Mouse (Mus musculus) fat pad, adult 2 months (tissue): ENCODE results near the gene Gm17606.
"Not testable (repeated sequence)": the region's sequence is repeated elsewhere in the genome, so short reads cannot be mapped to it uniquely, and the experiment has no call there.

ENCODE experiments used
- DNase-seq: peaks from one replicate; pipeline ENCODE4 v3.0.0-alpha.2; 2011; ENCODE audit warnings: low read depth, low spot score; ENCODE audit errors: extremely low read depth

The Gm17606 gene

DNA sequence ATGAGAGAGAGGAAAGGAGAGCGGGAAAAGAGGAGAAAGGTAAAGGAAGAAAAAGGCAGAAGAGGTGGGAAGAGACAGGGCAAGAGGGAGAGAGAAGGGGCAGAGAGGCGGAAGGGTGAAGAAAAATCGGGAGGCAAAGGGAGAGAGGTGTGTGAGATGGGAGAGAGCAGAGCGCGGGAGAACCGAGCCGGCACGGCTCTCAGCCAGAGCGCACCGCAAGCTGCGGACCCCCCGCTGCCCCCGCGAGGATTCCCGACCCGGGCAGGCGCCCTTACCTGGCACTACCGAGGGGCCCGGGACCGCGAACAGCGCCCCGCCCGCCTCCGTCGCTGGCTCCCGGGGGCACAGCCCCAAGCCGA is at the start of gene Gm17606:
Gene Gm17606, plus strand, starts transcription at position 7 of the 359 bp plus-strand sequence.
- no peak for DNase-seq

DNA sequence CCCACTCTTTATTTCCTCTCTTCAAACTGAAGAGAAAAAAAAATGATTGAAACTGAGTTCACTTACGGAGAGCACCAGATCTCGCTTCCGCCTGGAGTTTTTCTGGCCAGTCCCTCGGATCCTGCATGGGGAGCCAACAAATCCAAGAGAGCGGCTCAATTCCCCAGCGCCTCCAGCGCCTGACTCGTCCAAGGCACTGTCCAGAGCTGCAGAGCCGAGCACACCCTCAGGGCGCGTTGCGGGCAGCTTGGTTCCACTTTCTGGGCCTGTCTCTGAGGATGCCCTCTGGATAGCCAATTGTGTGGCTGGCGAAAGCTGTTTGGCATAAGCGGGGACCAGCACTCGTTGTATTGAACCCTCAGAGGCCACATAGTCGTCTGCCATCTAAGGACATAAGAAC is 49.7 kb upstream of the Gm17606 start:
- DNase-seq, result no peak

DNA sequence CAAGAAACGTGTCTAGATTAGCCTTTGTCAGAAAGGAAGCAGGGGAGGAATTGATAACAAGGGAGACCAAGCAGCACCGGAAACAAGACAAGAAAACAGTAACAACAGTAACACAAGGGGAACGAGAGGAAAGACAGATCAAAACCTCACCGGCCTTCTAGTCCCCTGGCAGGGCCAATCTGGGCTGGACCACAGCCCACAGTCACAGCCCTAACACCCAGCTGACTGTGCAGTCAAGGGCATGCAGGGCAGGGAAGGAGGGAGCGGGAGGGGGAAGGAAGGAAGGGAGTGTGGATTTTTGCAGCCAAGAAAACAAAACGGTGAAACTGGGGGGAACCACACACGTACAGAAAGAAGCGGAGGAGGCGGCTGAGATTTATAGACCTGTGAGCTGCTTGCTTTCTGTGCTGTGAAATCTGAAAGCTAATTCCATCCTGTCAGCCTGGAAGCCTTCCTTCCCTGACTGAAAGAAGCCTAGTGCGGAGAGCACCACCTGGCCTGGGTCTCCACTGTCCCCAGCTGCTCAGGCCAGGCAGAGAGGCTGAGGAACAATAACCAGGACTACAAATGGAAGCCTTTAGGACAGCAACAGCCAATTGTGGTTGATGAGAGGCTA is 48.3 kb upstream of the Gm17606 start:
- DNase-seq, result no peak

DNA sequence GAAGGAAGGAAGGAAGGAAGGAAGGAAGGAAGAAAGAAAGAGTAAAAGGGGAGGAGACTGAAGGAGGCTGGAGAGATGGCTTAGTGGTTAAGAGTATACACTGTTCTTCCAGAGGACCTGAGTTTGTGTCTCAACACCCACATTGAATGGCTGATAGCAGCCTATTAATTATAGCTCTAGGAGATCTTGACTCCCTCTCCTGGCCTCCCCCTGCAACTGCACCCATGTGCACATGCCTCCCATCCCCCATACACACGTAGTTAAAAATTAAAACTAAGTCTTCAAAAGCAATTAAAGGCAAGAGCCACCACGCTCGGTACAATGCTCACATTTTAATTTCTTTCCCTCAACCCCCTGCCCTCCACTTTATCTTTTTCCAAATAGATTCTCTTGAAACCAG is 46.7 kb upstream of the Gm17606 start:
- DNase-seq, result no peak

DNA sequence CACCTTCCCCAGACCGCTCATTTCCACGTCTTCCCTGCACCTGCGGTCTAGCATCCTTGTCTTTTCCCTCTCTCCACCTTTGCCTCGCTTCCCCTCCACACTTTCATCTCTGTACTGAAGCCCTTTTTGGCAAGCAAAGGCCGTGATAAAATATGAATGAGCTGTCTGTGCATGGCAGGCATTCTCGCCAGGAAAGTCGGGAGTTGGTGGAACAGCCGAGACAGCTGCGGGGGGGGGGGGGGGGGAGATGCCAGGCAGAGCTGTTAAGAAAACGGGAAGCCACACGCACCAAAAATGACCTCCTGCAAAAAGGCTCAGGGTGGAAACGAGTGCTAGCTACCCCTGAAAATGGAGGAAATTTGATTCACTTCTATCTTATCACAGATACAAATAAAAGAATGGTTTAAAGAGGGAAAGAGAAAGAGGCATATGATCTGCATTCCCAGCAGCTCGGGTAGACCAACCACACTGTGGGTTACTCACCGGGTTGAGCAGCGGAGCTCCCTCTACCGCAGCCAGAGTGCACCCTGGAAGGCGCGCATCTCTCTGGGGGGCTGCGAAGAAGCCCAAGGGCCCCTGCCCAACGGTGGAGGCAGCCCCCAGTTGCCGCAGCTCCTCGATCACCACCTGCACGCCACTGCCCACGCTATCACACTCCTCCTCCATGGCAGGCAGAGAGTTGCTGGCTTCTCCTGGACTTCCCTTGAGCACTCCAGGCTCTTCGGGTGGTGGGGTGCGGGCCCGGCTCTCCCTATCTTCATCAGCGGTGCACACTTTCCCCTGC is 45.9 kb upstream of the Gm17606 start:
- DNase-seq, result no peak

DNA sequence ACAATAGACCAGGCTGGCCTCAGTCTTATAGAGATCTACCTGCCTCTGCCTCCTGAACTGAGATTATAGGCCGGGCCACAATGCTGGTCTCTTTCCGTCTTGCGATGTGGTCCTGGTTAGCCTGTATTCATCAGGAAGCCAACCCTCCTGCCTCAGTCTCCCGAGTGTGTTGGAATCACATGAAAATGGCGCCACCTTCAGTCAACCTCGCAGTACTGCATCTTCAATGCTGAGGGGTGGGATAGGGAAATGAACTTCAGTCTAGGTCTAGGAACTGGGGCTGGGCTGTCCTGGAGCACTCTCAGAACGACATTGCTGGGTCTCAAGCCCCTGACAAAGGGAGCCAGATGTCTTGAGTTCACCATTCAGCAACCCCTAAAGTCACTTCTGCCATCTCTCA is 43.7 kb upstream of the Gm17606 start:
- DNase-seq, result no peak

DNA sequence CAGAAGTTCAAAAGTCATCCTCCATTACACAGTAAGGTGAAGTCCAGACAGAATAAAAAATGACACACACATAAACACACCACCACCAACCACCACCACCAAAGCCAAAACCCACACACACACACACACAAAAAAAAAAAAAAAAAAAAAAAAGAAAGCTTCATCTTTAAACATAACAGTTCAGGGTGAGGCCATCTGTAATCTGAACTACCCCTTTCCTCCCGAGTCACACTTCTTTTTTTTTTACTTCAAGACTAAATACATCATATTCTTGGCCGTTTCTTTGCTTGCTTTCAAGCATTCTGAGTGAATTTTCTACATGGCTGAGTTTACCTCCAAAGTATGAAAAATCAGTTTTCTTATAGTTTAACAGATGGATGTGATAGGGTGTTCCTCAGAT is 39.2 kb upstream of the Gm17606 start:
- DNase-seq, result no peak

DNA sequence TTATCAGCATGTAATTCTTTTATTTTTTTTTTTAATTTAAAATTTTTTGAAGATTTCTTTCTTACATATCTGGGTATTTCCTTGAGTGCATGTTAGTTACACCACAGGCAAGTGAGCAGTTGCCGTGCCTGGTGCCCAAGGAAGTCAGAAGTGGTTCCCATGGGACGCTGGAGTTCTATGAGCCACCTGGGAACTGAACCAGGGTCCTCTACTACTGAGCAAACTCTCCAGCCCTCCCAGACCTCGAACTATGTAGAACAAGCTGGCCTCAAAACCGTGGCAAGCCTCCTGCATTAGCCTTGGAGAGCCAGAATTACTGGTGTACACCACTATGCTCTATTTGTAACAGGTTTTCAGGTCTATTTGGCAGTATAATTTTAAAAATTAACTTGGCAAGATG is 38.1 kb upstream of the Gm17606 start:
- DNase-seq, result no peak

DNA sequence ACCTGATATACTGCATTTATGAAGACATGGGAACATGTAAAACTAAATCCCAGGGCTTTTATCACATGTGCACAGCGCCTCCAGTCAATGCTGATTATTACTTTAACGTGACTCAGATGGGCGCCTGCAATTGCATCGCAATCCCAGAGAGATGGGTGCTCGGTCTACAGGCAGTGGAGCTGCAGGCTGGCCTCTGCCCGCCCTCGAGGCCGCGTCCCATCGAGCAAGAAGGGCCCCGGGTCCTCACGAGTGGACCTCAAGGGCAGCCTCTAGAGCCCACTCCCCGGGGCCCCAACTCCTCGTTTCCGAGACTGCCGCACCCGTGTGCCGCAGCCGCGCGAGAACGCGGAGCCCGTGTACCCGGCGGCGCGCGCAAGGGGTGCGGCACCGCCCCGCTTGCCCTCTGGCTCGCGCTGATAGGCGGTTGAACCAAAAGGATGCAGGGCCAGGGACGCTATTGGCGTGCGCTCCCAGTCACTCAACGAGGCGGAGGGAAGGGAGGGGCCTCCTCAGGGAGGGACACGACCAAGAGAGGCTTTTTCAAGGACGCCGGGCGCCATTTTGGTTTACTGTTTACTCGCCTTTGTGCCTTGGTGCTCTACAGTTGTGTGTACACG is 37.6 kb upstream of the Gm17606 start:
- peak; percentile 66 for DNase-seq

DNA sequence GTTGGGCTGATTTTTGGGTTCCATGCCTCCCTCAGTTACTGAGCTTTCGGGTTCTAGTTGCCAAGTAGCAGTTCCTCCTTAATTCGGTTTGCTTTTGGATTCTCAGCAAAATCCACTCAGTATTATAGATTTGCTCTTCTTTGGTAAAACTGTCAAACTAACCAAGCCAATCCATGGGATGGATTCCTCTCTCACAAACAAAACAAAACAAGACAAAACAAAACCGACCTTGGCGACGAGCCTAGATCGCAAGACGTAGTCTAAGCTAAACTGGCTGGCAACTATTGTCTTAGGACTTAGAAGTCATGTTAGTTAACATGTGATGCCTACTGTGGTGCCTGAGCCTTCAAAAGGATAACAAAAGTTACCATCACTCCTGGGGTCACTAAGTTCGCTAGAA is 37.1 kb upstream of the Gm17606 start:
- no peak for DNase-seq

DNA sequence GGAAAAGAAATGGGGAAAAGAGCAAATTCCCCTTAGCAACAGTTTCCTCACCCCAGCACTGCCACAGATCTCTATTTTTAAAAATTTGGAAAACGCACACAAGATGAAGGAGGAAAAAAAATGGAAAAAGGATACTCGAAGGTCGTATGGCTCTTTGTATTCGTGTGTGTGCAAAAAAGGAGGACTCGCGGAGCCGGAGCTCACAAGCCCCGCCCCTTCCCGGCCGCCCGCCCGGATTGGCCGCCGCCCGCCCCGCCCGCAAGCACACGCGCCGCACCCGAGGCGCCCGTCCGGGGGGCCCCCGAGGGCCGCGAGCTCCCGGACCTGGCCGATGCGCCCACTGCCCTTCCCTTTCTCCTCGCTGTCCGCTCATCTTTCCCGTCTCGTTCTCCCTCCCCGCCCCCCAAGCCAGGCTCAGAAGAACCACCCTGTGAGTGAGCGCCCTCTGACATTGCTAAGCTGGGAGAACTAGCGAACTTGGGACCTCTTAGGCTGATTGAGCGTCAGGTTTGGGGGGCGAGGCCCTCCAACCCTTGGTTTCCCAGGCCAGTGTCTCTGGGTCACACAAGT is 34.9 kb upstream of the Gm17606 start, which contains the start of gene 4931414P19Rik:
Gene 4931414P19Rik, minus strand, starts transcription at position 242 of the 570 bp plus-strand sequence.
- DNase-seq, result no peak

DNA sequence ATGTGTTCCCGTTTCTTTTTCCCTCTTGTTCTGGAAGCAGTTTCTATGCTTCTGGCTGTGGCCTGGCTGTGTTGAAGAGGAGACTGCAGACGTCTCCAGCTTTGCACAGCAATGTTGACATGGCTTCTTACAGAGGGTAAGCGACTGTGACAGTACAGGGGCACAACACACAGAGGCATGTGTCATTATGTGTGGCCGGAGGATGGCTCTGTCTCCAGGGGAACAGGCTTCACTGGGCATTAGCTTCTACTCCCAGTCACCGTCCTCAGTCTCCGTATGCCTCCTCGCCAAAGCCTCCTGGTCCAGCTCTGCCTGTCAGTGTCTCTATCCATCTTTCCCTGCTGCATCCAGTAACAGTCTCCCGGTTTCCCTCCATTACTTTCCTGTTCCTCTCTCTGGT is 33.5 kb upstream of the Gm17606 start:
- no peak for DNase-seq

DNA sequence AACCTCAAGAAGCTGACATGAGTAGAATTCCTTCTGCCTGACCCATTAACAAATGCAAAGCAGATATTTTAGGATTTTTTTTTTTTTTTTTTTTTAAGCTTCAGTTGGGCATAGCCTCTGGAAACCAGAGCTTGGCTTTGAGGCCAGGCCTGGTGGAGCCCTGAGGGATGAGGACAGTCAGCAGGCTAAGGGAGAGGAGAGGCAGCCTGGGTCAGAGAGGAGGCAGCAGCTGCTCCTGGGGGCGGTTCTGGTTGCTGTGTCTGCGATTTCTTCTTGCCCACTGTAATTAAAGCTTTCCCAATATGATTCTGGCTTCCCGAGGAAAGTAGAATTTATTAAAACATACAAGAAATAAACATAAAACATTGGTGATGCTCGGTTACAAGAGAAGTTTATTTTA is 31.5 kb upstream of the Gm17606 start:
- no peak for DNase-seq

DNA sequence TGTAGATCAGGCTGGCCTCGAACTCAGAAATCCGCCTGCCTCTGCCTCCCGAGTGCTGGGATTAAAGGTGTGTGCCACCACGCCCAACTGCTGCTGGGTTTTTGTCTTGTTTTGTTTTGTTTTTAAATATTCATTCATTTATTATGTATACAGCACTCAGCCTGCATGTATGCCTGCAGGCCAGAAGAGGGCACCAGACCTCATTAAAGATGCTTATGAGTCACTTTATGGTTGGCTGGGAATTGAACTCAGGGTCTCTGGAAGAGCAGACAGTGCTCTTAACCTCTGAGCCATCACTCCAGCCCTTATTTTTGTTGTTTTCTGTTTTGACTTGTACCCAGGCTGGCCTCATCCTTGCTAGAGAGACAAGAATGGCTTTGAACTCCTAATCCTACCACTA is 30.8 kb upstream of the Gm17606 start:
- DNase-seq, result no peak

DNA sequence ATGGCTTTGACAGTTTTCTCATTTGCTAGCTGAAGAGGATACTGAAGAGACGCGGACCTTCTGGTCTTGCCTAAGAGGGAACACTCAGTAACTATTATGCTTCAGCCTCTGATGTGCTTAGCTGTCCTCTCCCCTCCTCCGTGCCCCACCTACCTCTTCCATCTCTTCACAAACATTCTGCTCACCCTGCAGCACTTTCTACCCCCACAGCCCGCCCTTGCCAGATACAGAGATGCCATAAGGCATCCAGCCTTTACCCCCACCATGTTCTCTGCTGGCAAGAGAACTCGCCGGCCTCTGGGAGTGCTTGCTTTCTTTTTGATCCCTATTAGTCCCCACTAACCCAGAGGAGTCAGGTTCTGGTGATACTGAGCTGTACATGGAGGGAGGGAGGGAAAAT is 30.1 kb upstream of the Gm17606 start:
- no peak for DNase-seq

DNA sequence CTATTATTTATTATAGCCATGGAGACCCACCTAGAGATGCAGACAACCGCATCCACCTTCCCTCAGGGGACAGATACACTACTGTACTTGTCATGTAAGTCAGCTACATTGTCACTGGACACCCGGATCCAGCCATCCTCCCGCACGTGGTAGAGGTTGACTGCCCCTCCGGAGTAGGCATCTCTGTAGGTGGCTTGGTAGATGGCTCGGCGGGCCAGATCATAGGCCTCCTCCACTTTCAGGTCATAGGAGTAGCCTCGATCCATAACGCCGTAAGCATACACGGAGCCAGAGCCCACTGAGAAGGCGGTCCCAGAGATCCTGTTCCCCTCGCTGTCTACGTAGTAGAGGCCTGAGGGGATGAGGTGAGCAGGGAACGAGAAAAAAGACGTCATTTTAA is 26.6 kb upstream of the Gm17606 start:
- DNase-seq, result not testable (repeated sequence)

DNA sequence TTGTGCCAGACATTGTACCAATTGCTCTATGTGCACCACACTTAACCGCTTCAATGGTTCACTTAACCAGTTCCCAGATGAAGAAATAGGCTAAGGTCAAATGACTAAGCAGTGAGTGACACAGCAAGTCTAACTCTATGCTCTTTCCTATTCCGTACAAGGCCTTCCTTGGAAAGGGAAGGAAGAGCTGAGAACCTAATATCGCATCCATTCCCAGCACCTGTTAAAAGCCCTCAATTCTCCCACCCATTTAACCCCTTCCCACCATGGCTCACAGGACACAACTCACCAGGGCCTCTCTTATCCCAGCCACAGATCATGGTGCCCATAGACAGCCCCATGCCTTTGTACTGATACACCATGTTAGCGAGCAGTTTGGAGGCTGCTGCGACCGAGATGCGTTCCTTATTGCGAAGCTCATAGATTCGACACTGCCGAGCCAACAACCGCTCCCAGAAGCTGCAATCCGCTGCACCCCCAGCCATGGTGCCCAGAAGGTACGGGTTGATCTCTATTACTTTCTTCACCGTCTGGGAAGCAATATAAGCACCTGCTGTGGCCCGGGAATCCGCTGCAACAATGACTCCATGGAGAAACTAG is 24.4 kb upstream of the Gm17606 start:
- DNase-seq, result peak; percentile 28

DNA sequence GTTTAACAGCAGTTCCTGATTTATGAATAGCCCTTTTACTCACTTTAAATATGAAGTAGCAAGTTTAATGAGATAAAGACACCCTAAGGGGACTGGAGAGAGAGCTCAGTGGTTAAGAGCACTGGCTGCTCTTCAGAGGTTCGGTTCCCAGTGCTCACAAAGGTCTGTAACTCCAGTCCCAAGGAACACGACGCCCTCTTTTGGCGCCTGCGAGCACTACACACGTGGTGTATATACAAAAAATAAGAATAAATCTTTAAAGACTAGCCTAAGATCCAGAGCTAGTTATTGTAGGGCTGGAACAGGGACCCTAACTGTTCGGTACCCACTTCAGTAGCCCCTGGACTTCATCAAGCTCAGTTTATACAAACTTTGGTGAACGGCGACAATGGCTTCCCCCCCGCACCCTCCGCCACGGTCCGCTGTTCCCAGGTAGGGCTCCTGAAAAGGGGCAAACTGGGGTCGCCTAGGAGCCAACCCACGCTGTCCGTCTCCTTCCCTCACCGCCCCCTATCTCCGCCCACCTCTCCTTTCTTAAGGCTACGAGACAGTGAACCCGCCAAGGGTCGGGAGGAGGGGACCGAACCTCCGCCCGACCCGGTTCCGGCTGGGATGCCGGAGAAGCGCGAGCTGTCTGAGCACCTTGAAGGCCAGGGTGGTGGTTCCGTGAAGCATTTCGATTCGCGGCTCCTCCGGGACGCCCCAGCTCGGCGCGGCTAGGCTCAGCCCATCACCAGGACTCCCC is 23.4 kb upstream of the Gm17606 start:
- DNase-seq, result no peak

DNA sequence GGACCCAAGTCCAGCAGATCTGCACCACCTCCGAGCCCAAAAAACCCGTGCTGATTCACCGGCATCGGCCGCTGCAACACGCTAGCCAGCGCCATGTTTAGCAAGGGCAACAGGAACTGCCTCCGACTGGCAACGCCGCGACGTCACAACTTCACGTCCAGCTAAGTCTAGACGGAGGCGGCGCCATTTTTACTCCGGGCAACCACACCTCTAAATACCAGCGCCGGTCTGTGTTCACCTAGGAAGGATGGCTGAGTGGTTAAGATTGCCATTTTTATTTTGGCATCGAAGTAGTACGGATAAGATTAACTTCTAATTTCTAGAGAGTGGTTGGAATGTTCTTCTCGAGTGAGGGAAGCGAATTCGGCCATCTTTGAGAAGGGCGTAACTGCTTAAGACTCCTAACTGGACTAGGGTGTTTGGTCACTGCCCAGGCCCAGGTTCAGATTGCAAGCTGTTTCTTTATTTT is 22.8 kb upstream of the Gm17606 start, which contains the start of gene Psmb5:
Gene Psmb5, minus strand, starts transcription at position 126 of the 469 bp plus-strand sequence.
- DNase-seq, result peak; percentile 47

DNA sequence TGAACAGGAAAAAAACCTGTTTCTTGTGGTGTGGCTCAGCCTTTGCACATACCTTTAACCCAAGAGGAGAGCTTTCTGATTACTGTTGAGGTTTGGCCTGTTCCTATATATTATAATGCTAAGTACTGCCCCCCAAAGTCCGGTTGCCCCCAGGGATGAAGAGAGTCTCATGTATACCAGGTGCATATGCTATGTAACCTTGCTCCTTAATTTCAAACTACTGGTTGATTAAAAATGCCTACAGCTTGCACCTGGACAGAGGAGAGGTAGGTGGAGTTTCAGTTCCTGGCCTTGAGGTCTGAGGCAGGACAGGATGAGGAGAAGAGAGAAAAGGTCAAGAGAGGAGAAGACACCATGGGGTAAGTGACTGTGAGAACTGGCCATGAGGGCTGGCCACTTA is 19.6 kb upstream of the Gm17606 start, which contains the start of gene Psmb11:
Gene Psmb11, plus strand, starts transcription at position 301 of the 400 bp plus-strand sequence.
- no peak for DNase-seq

DNA sequence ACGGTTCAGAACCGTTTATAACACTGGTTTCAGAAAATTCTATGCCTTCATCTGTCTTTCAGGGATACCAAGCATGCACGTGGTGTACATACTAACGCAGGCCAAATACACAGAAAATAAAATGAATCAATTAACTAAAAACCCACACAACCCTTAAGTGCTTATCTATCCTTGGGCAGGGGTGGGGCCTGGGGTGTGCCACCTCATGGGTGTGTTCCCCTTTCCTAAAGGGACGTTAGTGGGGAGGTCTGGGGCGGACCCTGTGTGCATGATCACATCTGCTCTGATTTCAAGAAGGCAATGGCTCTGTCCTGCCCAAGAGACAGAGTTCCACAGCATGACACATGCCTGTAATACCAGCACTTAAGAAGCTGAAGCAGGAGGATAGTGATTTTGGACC is 17.4 kb upstream of the Gm17606 start:
- DNase-seq, result no peak
